Mouse (Mus musculus) right cerebral cortex, postnatal 25 days (tissue): Measurements from ENCODE around the gene Rps10.
A peak's percentile ranks its signal among the peaks of the same experiment; 100 is the strongest.

ENCODE experiments used
- DNase-seq: peaks from one replicate; pipeline ENCODE4 v3.0.0; 2022

Rps10 gene

GRCm38 (mm10) chr17:27636132-27637020, at the start of gene Rps10:
Gene Rps10, minus strand, starts transcription at chr17:27636669.
- no peak for DNase-seq

GRCm38 (mm10) chr17:27685550-27685913, 49.1 kb upstream of the Rps10 start:
- DNase-seq = no peak

GRCm38 (mm10) chr17:27684886-27685549, 48.5 kb upstream of the Rps10 start:
- peak; percentile 87 for DNase-seq

GRCm38 (mm10) chr17:27678924-27679813, 42.7 kb upstream of the Rps10 start:
- no peak for DNase-seq

GRCm38 (mm10) chr17:27677756-27678155, 41.3 kb upstream of the Rps10 start:
- DNase-seq = no peak

GRCm38 (mm10) chr17:27676270-27676669, 39.8 kb upstream of the Rps10 start:
- no peak for DNase-seq

GRCm38 (mm10) chr17:27675453-27675852, 39.0 kb upstream of the Rps10 start:
- DNase-seq = no peak

GRCm38 (mm10) chr17:27673945-27674344, 37.5 kb upstream of the Rps10 start:
- DNase-seq = no peak

- no peak for DNase-seq
Observed at GRCm38 (mm10) chr17:27671720-27672119, 35.3 kb upstream of the Rps10 start.

- no peak for DNase-seq
Observed at GRCm38 (mm10) chr17:27658767-27659166, 22.3 kb upstream of the Rps10 start.

- peak; percentile 52 for DNase-seq
Observed at GRCm38 (mm10) chr17:27657123-27657522, 20.7 kb upstream of the Rps10 start.

- DNase-seq = no peak
Observed at GRCm38 (mm10) chr17:27656414-27656813, 19.9 kb upstream of the Rps10 start.

GRCm38 (mm10) chr17:27656011-27656399, 19.5 kb upstream of the Rps10 start:
- DNase-seq = peak; percentile 83

GRCm38 (mm10) chr17:27655089-27656010, 18.9 kb upstream of the Rps10 start, which contains the start of gene Pacsin1:
Gene Pacsin1, plus strand, starts transcription at chr17:27655509.
- DNase-seq = peak; percentile 84

GRCm38 (mm10) chr17:27653253-27653959, 16.9 kb upstream of the Rps10 start:
- DNase-seq = no peak

GRCm38 (mm10) chr17:27652046-27652790, 15.7 kb upstream of the Rps10 start:
- no peak for DNase-seq

GRCm38 (mm10) chr17:27650586-27650985, 14.1 kb upstream of the Rps10 start:
- DNase-seq = no peak

- peak; percentile 37 for DNase-seq
Observed at GRCm38 (mm10) chr17:27650160-27650559, 13.7 kb upstream of the Rps10 start.

- no peak for DNase-seq
Observed at GRCm38 (mm10) chr17:27645807-27646206, 9.3 kb upstream of the Rps10 start.

- no peak for DNase-seq
Observed at GRCm38 (mm10) chr17:27644572-27644971, 8.1 kb upstream of the Rps10 start.

GRCm38 (mm10) chr17:27643756-27644155, 7.3 kb upstream of the Rps10 start:
- no peak for DNase-seq
